Mouse (Mus musculus) hindbrain, embryonic 15.5 days (tissue): ENCODE data around the gene Prss35. TPM values are rescaled to one million over a fixed set of nuclear protein-coding genes. Genes with fewer than 3 reads are reported as not detected.

Experiments
- polyA plus RNA-seq: library from polyadenylated mRNA; unstranded; fragments of >200 nt; fragmentation: Nextera tagmentation; extraction: Ambion mirVana; gene quantifications from 2 replicates; pipeline ENCODE4 v1.2.1, GENCODE M21; 2015

Prss35 gene
- polyA plus RNA-seq, 1 experiment from 2014 or later, result 6.2 TPM

Other genes with a start within 250 kb of the Prss35 start
- gene Pgm3, start 171.8 kb upstream of the Prss35 start, polyA plus RNA-seq, result 35.0 and 35.8 TPM in 2 replicates
- gene Rwdd2a, start 171.7 kb upstream of the Prss35 start, polyA plus RNA-seq, result 25.2 and 29.3 TPM in 2 replicates
- gene Me1, start 47.7 kb upstream of the Prss35 start, polyA plus RNA-seq, result 49.8 and 52.6 TPM in 2 replicates
- gene Snap91, start 137.0 kb downstream of the Prss35 start, polyA plus RNA-seq, result 164 and 172 TPM in 2 replicates